Mouse (Mus musculus): ENCODE data around the gene Gm20388.

DNA sequence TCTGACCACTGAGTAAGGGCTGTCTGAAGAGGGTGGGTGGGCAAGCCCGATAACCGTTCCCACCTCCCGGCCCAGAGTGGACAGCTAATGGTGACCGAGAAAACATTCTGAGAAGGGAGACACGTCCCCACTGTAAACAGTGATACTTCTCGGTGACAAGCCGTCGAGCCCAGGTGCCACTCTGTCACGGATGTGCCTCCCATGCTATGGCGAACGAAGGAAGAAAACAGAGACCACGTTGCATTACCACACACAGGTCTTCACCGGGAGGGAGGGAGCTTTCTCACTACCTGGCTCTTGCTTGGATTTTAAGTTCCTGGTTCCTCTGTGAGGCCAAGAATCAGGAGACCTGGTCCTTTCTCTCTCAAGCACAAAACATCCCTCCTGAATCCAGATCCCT lies 2637.7 kb downstream of the Gm20388 start:
- no peak for TF ChIP-seq CTCF (IDR thresholded peaks at IDR 0.05; ENCODE audit: control insufficient read depth, insufficient read depth, low read length)
- no peak for TF ChIP-seq POLR2A (IDR thresholded peaks at IDR 0.05; ENCODE audit: borderline replicate concordance, control insufficient read depth, low read depth, low read length)

Data from bone marrow, adult 2 months (tissue).